Mouse (Mus musculus): ENCODE data around the gene Clstn3.
"Not testable (repeated sequence)": the region's sequence is repeated elsewhere in the genome, so short reads cannot be mapped to it uniquely, and the experiment has no call there.

Gene Clstn3

GRCm38 (mm10) chr6:124415347-124416088, 49.1 kb downstream of the Clstn3 start:
- DNase-seq (ENCODE audit: extremely low spot score, low read depth, low spot score), result no peak

- peak; percentile 63 for DNase-seq (ENCODE audit: extremely low spot score, low read depth, low spot score)
These were observed 49.7 kb downstream of the Clstn3 start, which contains the start of gene Pex5 for GRCm38 (mm10) chr6:124414927-124415325. Pex5 (minus strand) TSS chr6:124415067.

GRCm38 (mm10) chr6:124414150-124414926, 50.3 kb downstream of the Clstn3 start:
- DNase-seq (ENCODE audit: extremely low spot score, low read depth, low spot score), result no peak

- DNase-seq (ENCODE audit: extremely low spot score, low read depth, low spot score), result no peak
These were observed 50.8 kb downstream of the Clstn3 start for GRCm38 (mm10) chr6:124413770-124414149.

GRCm38 (mm10) chr6:124408355-124408754, 56.2 kb downstream of the Clstn3 start:
- DNase-seq (ENCODE audit: extremely low spot score, low read depth, low spot score), result no peak

- DNase-seq (ENCODE audit: extremely low spot score, low read depth, low spot score), result no peak
These were observed 57.4 kb downstream of the Clstn3 start for GRCm38 (mm10) chr6:124407180-124407579.

GRCm38 (mm10) chr6:124406326-124406725, 58.3 kb downstream of the Clstn3 start:
- DNase-seq (ENCODE audit: extremely low spot score, low read depth, low spot score), result no peak

GRCm38 (mm10) chr6:124399738-124400137, 64.9 kb downstream of the Clstn3 start:
- no peak for DNase-seq (ENCODE audit: extremely low spot score, low read depth, low spot score)

- not testable (repeated sequence) for DNase-seq (ENCODE audit: extremely low spot score, low read depth, low spot score)
These were observed 69.6 kb downstream of the Clstn3 start for GRCm38 (mm10) chr6:124394991-124395390.
